In the genomic region with DNA sequence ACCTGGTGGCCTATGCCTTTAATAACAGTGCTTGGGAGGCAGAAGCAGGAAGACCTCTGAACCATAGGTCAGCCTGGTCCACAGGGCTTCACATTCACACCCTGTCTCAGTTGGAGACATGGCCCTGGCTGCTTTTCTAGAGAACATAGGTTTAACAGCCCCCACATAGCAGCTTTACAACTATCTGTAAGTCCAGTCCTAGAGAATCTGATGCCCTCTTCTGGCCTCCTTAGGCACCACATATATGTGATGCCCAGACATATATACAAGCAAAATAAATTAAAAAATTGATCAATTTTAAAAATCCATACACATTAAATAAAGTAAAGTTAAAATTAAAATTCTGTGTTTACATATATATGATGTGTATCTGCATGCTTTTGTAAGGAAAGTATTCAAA, we compare ENCODE assay signal across 14 mouse cellular contexts. TPM values are rescaled to one million over a fixed set of nuclear protein-coding genes. Genes with fewer than 3 reads are reported as not detected.
DNase-seq lines count a peak whose midpoint lies in the region; ATAC-seq and TF ChIP-seq lines count a peak whose summit lies in the region.
"Had no signal": no experiment of that assay in that cellular context is flagged by ENCODE, and none has a peak within 500 bp of the region (broad histone marks: within the 10 kb centered on the region; RNA-seq: fewer than 3 reads in every experiment).

No protein-coding gene starts in this region.

- H3K4me2 ChIP-seq in lung, embryonic 14.5 days: no peak overlapping the region
- H3K4me2 ChIP-seq in CH12.LX (ENCODE audit: insufficient read depth, low read depth, poor library complexity, severe bottlenecking): no peak overlapping the region
- H3K4me2 ChIP-seq: hindbrain, embryonic 15.5 days; lung, embryonic 15.5 days; neural tube, embryonic 15.5 days had no signal

- H3K27me3 ChIP-seq in heart, adult 2 months (ENCODE audit: control insufficient read depth, insufficient read depth, low read length): no peaks in the 10 kb centered on the region
- no peaks in the 10 kb centered on the region for H3K27me3 ChIP-seq in lung, embryonic 14.5 days (ENCODE audit: insufficient read depth, low read length)
- H3K27me3 ChIP-seq in CH12.LX (replicated peaks): no peaks in the 10 kb centered on the region
- H3K27me3 ChIP-seq: hindbrain, embryonic 15.5 days; lung, embryonic 15.5 days; neural tube, embryonic 15.5 days had no signal

- no peaks in the 10 kb centered on the region for H3K4me1 ChIP-seq in heart, adult 2 months (ENCODE audit: control insufficient read depth, insufficient read depth, low read length)
- H3K4me1 ChIP-seq in lung, embryonic 14.5 days (ENCODE audit: insufficient read depth): no peaks in the 10 kb centered on the region
- H3K4me1 ChIP-seq in CH12.LX (ENCODE audit: control insufficient read depth in 1 of 2, insufficient read depth in 2 of 2): peaks cover 0 to 4% of the 10 kb centered on the region in 2 experiments; a peak in 1 of 4 replicates
- H3K4me1 ChIP-seq: heart, embryonic 10.5 days; hindbrain, embryonic 15.5 days; lung, embryonic 15.5 days; neural tube, embryonic 15.5 days had no signal

- TF ChIP-seq EP300 in heart, adult 2 months (IDR thresholded peaks at IDR 0.05; ENCODE audit: insufficient read depth, low read depth, low read length): no peak
- TF ChIP-seq EP300 in CH12.LX (IDR thresholded peaks at IDR 0.05; ENCODE audit: low read length): no peak

- TF ChIP-seq POLR2A in heart, adult 2 months (IDR thresholded peaks at IDR 0.05; ENCODE audit: insufficient read depth, low read depth, low read length): no peak
- no peak for TF ChIP-seq POLR2A in CH12.LX (IDR thresholded peaks at IDR 0.05; ENCODE audit: low read depth, low read length)
- TF ChIP-seq POLR2A in brain, embryonic 14.5 days (IDR thresholded peaks at IDR 0.05; ENCODE audit: borderline replicate concordance, extremely low read depth, insufficient read depth, insufficient read length, poor library complexity, severe bottlenecking): no peak

- no peak for DNase-seq in heart, adult 2 months
- no peak for DNase-seq in heart, postnatal 14 days
- DNase-seq in lung, embryonic 14.5 days: peak; percentile 26
- no peak for DNase-seq in lung, postnatal 4 days
- DNase-seq in CH12.LX (ENCODE audit: extremely low read depth): no peak
- DNase-seq in brain, embryonic 14.5 days (ENCODE audit: low read depth): peak; percentile 18
- DNase-seq in layer of hippocampus, postnatal 36 days: no peak
- no peak for DNase-seq in adrenal gland, adult 2 months
- DNase-seq: kidney, postnatal 25 days; midbrain, embryonic 14.5 days had no signal

- peaks cover 1% of the 10 kb centered on the region; the same call in 1 of the 2 replicates for H3K79me2 ChIP-seq in heart, adult 2 months (replicated peaks; ENCODE audit: control insufficient read depth, insufficient read depth, low read length)
- H3K79me2 ChIP-seq in CH12.LX (replicated peaks; ENCODE audit: control insufficient read depth, extremely low read depth, insufficient read depth, poor library complexity, severe bottlenecking): no peaks in the 10 kb centered on the region

- no peak overlapping the region for H3K4me3 ChIP-seq in heart, adult 2 months
- no peak overlapping the region for H3K4me3 ChIP-seq in lung, embryonic 14.5 days (ENCODE audit: low read depth, low read length)
- H3K4me3 ChIP-seq in CH12.LX (replicated peaks in 1 of 3; ENCODE audit: low read depth in 2 of 3, low read length in 2 of 3, poor library complexity in 1 of 3): no peak overlapping the region
- H3K4me3 ChIP-seq: heart, embryonic 10.5 days; hindbrain, embryonic 15.5 days; lung, embryonic 15.5 days; neural tube, embryonic 15.5 days had no signal

- 0 out of 2 replicates have a peak, but pooled peaks have one; percentile 8 for TF ChIP-seq CTCF in heart, adult 2 months (IDR thresholded peaks at IDR 0.05)
- 0 out of 2 replicates have a peak, but pooled peaks have one; percentile 5 for TF ChIP-seq CTCF in lung, embryonic 14.5 days (IDR thresholded peaks at IDR 0.05; ENCODE audit: low read depth)
- peak in 1 of 2 experiments; percentile 43; a peak in 1 of 4 replicates for TF ChIP-seq CTCF in CH12.LX (conservative IDR thresholded peaks at IDR 0.05 in 1 of 2, IDR thresholded peaks at IDR 0.05 in 1 of 2; ENCODE audit: low read depth in 2 of 2, low read length in 2 of 2)
- TF ChIP-seq CTCF in brain, embryonic 14.5 days (IDR thresholded peaks at IDR 0.05; ENCODE audit: borderline replicate concordance, extremely low read depth, insufficient read depth, insufficient read length): no peak

- H3K27ac ChIP-seq in heart, adult 2 months: no peak overlapping the region
- H3K27ac ChIP-seq in lung, embryonic 14.5 days (ENCODE audit: low read depth): no peak overlapping the region
- H3K27ac ChIP-seq in CH12.LX (ENCODE audit: insufficient read depth, low read depth): no peak overlapping the region
- H3K27ac ChIP-seq: heart, embryonic 10.5 days; hindbrain, embryonic 15.5 days; lung, embryonic 15.5 days; neural tube, embryonic 15.5 days had no signal

- no peak overlapping the region for H3K9ac ChIP-seq in heart, adult 2 months (ENCODE audit: low read depth, low read length)
- no peak overlapping the region for H3K9ac ChIP-seq in lung, embryonic 14.5 days
- H3K9ac ChIP-seq in CH12.LX (ENCODE audit: insufficient read depth, low read depth): no peak overlapping the region
- H3K9ac ChIP-seq: hindbrain, embryonic 15.5 days; lung, embryonic 15.5 days; neural tube, embryonic 15.5 days had no signal

- peak; percentile 37 for TF ChIP-seq RAD21 in CH12.LX (IDR thresholded peaks at IDR 0.05; ENCODE audit: low read depth, low read length)

- H3K9me3 ChIP-seq in lung, embryonic 14.5 days (ENCODE audit: low read depth, low read length): no peaks in the 10 kb centered on the region
- H3K9me3 ChIP-seq in CH12.LX (replicated peaks; ENCODE audit: low read length): no peaks in the 10 kb centered on the region
- H3K9me3 ChIP-seq: heart, embryonic 10.5 days; hindbrain, embryonic 15.5 days; lung, embryonic 15.5 days; neural tube, embryonic 15.5 days had no signal

- H3K36me3 ChIP-seq in heart, adult 2 months (ENCODE audit: control insufficient read depth, insufficient read depth, low read length): no peaks in the 10 kb centered on the region
- no peaks in the 10 kb centered on the region for H3K36me3 ChIP-seq in lung, embryonic 14.5 days (ENCODE audit: insufficient read depth)
- peaks cover 0 to 12% of the 10 kb centered on the region in 2 experiments for H3K36me3 ChIP-seq in CH12.LX (replicated peaks in 1 of 2; ENCODE audit: control insufficient read depth in 1 of 2, insufficient read depth in 1 of 2, low read length in 1 of 2)
- H3K36me3 ChIP-seq: heart, embryonic 10.5 days; hindbrain, embryonic 15.5 days; lung, embryonic 15.5 days; neural tube, embryonic 15.5 days had no signal

- no peak for ATAC-seq in lung, embryonic 14.5 days (ENCODE audit: insufficient read depth)

- dilution Hi-C loops in CH12.LX (cut with MboI; ENCODE audit: extremely low pct_ligation_motif_present, extremely low pct_unique_long_range_greater_than_20kb, low sequenced_read_pairs): no loop called here

- intact Hi-C loops in heart, adult 2 months (cut with DNase I): no loop called here
- intact Hi-C loops in heart, postnatal 14 days (cut with DNase I): no loop called here

- in situ Hi-C loops in CH12.LX (cut with MboI; ENCODE audit: low pct_ligation_motif_present, low pct_unique_long_range_greater_than_20kb, low sequenced_read_pairs): no loop called here

TF ChIP-seq in CH12.LX, 34 proteins besides CTCF, POLR2A, EP300 and RAD21:
- peak; percentile 38 for TF ChIP-seq SMC3 (IDR thresholded peaks at IDR 0.05; ENCODE audit: low read depth, low read length)
- no peak for TF ChIP-seq CHD1 (IDR thresholded peaks at IDR 0.05; ENCODE audit: low read depth, low read length)

RNA-seq across cellular contexts. Expression of a gene that starts 10.0 kb away (rescaled TPM):
- 100 to 1,000 TPM in 1 of 2 experiments, 10 to 100 TPM in 1; 91.2 to 102 TPM for total RNA-seq in heart, adult 2 months (2021)
- 46.4 and 70.5 TPM in 2 replicates for polyA plus RNA-seq in heart, adult 2 months (2012; rRNA removed)
- 10 to 100 TPM; 63.6 to 66.6 TPM for total RNA-seq in heart, postnatal 14 days (2021)
- 63.9 and 66.6 TPM in 2 replicates for polyA plus RNA-seq in lung, embryonic 14.5 days (2014; fragmentation: Nextera tagmentation; extraction: Ambion mirVana)
- total RNA-seq in CH12.LX (2012; rRNA removed): 35.8 and 42.2 TPM in 2 replicates
- 90.6 and 94.8 TPM in 2 replicates for total RNA-seq in CH12.LX (2014; rRNA removed)
- polyA plus RNA-seq in CH12.LX (2012; ENCODE audit: insufficient read length, low read depth): 40.9 and 41.1 TPM in 2 replicates
- polyA plus RNA-seq in brain, embryonic 14.5 days (2012; rRNA removed): 52.2 and 65.7 TPM in 2 replicates
- total RNA-seq in layer of hippocampus, postnatal 36 days (2021): 10 to 100 TPM; 87.2 to 90.0 TPM
- total RNA-seq in adrenal gland, adult 2 months (2021): 10 to 100 TPM; 39.9 to 73.5 TPM
- polyA plus RNA-seq in adrenal gland, adult 2 months (2012; rRNA removed): 78.7 and 102 TPM in 2 replicates

Comparison
In these comparisons a context has a peak if more than half of its experiments do, and no peak if none do; other contexts are left out.
1. DNase-seq: peak in lung, embryonic 14.5 days (single experiment) and brain, embryonic 14.5 days (single experiment); none in heart, adult 2 months (0 of 2), heart, postnatal 14 days (0 of 2), lung, postnatal 4 days (0 of 2), CH12.LX (single experiment), layer of hippocampus, postnatal 36 days (0 of 2) and adrenal gland, adult 2 months (single experiment).